Mouse (Mus musculus) forebrain, embryonic 16.5 days (tissue): Measurements from ENCODE around the gene Spc24. TPM values are rescaled to one million over a fixed set of nuclear protein-coding genes. Genes with fewer than 3 reads are reported as not detected.

Experiments used
- ATAC-seq: fragments of 200-750 bp; cut with Nextera tagmentation; 2 replicates; pipeline ENCODE4 v1.8.0; 2017; ENCODE audit warnings: mild to moderate bottlenecking, moderate library complexity
- H3K27ac ChIP-seq: fragments of 300-500 bp; sonication (generic); 2 replicates; pipeline ENCODE4 v1.5.1; 2014; ENCODE audit warnings: low read length, control low read depth
- H3K27me3 ChIP-seq: fragments of 300-500 bp; sonication (generic); replicated peaks from 2 replicates; pipeline ENCODE4 v1.6.1; 2014; ENCODE audit warnings: low read length; ENCODE audit not compliant: control insufficient read depth, insufficient read depth
- H3K36me3 ChIP-seq: fragments of 300-500 bp; sonication (generic); 2 replicates; pipeline ENCODE4 v1.6.1; 2014; ENCODE audit not compliant: control insufficient read depth, insufficient read depth
- H3K4me1 ChIP-seq: fragments of 300-500 bp; sonication (generic); replicated peaks from 2 replicates; pipeline ENCODE4 v1.6.1; 2014; ENCODE audit warnings: low read length; ENCODE audit not compliant: control insufficient read depth, insufficient read depth
- H3K4me2 ChIP-seq: fragments of 300-500 bp; sonication (generic); 2 replicates; pipeline ENCODE4 v1.6.1; 2014; ENCODE audit warnings: mild to moderate bottlenecking, low read length, control low read depth
- H3K4me3 ChIP-seq: fragments of 300-500 bp; sonication (generic); replicated peaks from 2 replicates; pipeline ENCODE4 v1.5.1; 2014; ENCODE audit warnings: mild to moderate bottlenecking, low read length, control low read depth
- H3K9ac ChIP-seq: fragments of 300-500 bp; sonication (generic); replicated peaks from 2 replicates; pipeline ENCODE4 v1.6.1; 2014; ENCODE audit warnings: low read depth, low read length, control low read depth
- H3K9me3 ChIP-seq: fragments of 300-500 bp; sonication (generic); 2 replicates; pipeline ENCODE4 v1.6.1; 2016; ENCODE audit warnings: low read length; ENCODE audit not compliant: control insufficient read depth
- WGBS: fragments of 180-500 bp; shearing (Covaris S2); extraction: QIAGEN DNeasy Blood & Tissue Kit; methylation state at CpG from one replicate; pipeline ENCODE4 v1.1.7; 2014; 5-methylcytosine and 5-hydroxymethylcytosine counted together
- polyA plus RNA-seq: library from polyadenylated mRNA; unstranded; fragments of >200 nt; fragmentation: Nextera tagmentation; extraction: Ambion mirVana; gene quantifications from 2 replicates; pipeline ENCODE4 v1.2.1, GENCODE M21; 2015

Gene Spc24
- 35.1 and 42.8 TPM in 2 replicates for polyA plus RNA-seq

- H3K27ac ChIP-seq: peak within 1 kb of the TSS; percentile 81
- H3K9ac ChIP-seq: peak within 1 kb of the TSS; percentile 69
- no peaks in the 10 kb centered on the region for H3K27me3 ChIP-seq
- no peaks in the 10 kb centered on the region for H3K9me3 ChIP-seq
- H3K4me2 ChIP-seq: peak within 1 kb of the TSS; percentile 63
- no peaks in the 10 kb centered on the region for H3K36me3 ChIP-seq
- peak within 1 kb of the TSS; percentile 77 for H3K4me3 ChIP-seq
- ATAC-seq: peak; percentile 97
- under 1% methylated on average over 48 of the region's 54 CpGs for WGBS
- H3K4me1 ChIP-seq: peaks cover 14% of the 10 kb centered on the region
Observed at GRCm38 (mm10) chr9:21760155-21761088, at the start of gene Spc24. Gene Spc24, minus strand, starts transcription at chr9:21760303.

- no peak overlapping the region for H3K9ac ChIP-seq
- no peaks in the 10 kb centered on the region for H3K9me3 ChIP-seq
- 0 out of 2 replicates have a peak, but pooled peaks cover 2% of the 10 kb centered on the region for H3K4me1 ChIP-seq
- H3K27me3 ChIP-seq: no peaks in the 10 kb centered on the region
- H3K4me3 ChIP-seq: no peak overlapping the region
- 67% methylated on average over 3 of the region's 3 CpGs for whole genome bisulfite sequencing
- H3K27ac ChIP-seq: no peak overlapping the region
- no peaks in the 10 kb centered on the region for H3K36me3 ChIP-seq
- ATAC-seq: no peak
- H3K4me2 ChIP-seq: no peak overlapping the region
Observed at GRCm38 (mm10) chr9:21808561-21808960, 48.5 kb upstream of the Spc24 start.

GRCm38 (mm10) chr9:21806976-21807375 lies 46.9 kb upstream of the Spc24 start:
- H3K9ac ChIP-seq: no peak overlapping the region
- H3K36me3 ChIP-seq: no peaks in the 10 kb centered on the region
- no peaks in the 10 kb centered on the region for H3K9me3 ChIP-seq
- H3K27ac ChIP-seq: no peak overlapping the region
- 0 out of 2 replicates have a peak, but pooled peaks cover 2% of the 10 kb centered on the region for H3K4me1 ChIP-seq
- no peaks in the 10 kb centered on the region for H3K27me3 ChIP-seq
- 84% methylated on average over 11 of the region's 11 CpGs for WGBS
- H3K4me3 ChIP-seq: no peak overlapping the region
- ATAC-seq: no peak
- H3K4me2 ChIP-seq: no peak overlapping the region

GRCm38 (mm10) chr9:21806363-21806762 lies 46.3 kb upstream of the Spc24 start:
- no peaks in the 10 kb centered on the region for H3K27me3 ChIP-seq
- H3K4me3 ChIP-seq: no peak overlapping the region
- H3K4me2 ChIP-seq: no peak overlapping the region
- H3K36me3 ChIP-seq: no peaks in the 10 kb centered on the region
- H3K27ac ChIP-seq: no peak overlapping the region
- 75% methylated on average over 3 of the region's 3 CpGs for whole genome bisulfite sequencing
- no peak for ATAC-seq
- H3K4me1 ChIP-seq: 0 out of 2 replicates have a peak, but pooled peaks cover 2% of the 10 kb centered on the region
- no peak overlapping the region for H3K9ac ChIP-seq
- no peaks in the 10 kb centered on the region for H3K9me3 ChIP-seq

GRCm38 (mm10) chr9:21803986-21804644 lies 44.0 kb upstream of the Spc24 start:
- no peak overlapping the region for H3K9ac ChIP-seq
- no peaks in the 10 kb centered on the region for H3K9me3 ChIP-seq
- H3K4me3 ChIP-seq: no peak overlapping the region
- H3K4me2 ChIP-seq: no peak overlapping the region
- peak; percentile 89 for ATAC-seq
- WGBS: 43% methylated on average over 13 of the region's 13 CpGs
- H3K27me3 ChIP-seq: no peaks in the 10 kb centered on the region
- no peaks in the 10 kb centered on the region for H3K36me3 ChIP-seq
- 0 out of 2 replicates have a peak, but pooled peaks cover 2% of the 10 kb centered on the region for H3K4me1 ChIP-seq
- no peak overlapping the region for H3K27ac ChIP-seq

GRCm38 (mm10) chr9:21801591-21801990 lies 41.5 kb upstream of the Spc24 start:
- no peak overlapping the region for H3K4me3 ChIP-seq
- no peak overlapping the region for H3K4me2 ChIP-seq
- H3K27ac ChIP-seq: no peak overlapping the region
- H3K4me1 ChIP-seq: peaks cover 16% of the 10 kb centered on the region
- H3K36me3 ChIP-seq: no peaks in the 10 kb centered on the region
- WGBS: 88% methylated on average over 7 of the region's 7 CpGs
- no peaks in the 10 kb centered on the region for H3K27me3 ChIP-seq
- H3K9me3 ChIP-seq: no peaks in the 10 kb centered on the region
- no peak for ATAC-seq
- H3K9ac ChIP-seq: no peak overlapping the region

GRCm38 (mm10) chr9:21801121-21801520 lies 41.0 kb upstream of the Spc24 start:
- H3K9ac ChIP-seq: no peak overlapping the region
- no peaks in the 10 kb centered on the region for H3K36me3 ChIP-seq
- peaks cover 16% of the 10 kb centered on the region for H3K4me1 ChIP-seq
- no peaks in the 10 kb centered on the region for H3K27me3 ChIP-seq
- no peak overlapping the region for H3K4me2 ChIP-seq
- H3K27ac ChIP-seq: no peak overlapping the region
- H3K4me3 ChIP-seq: no peak overlapping the region
- no peaks in the 10 kb centered on the region for H3K9me3 ChIP-seq
- ATAC-seq: no peak
- WGBS: 62% methylated on average over 7 of the region's 7 CpGs

GRCm38 (mm10) chr9:21799010-21799350 lies 38.9 kb upstream of the Spc24 start:
- ATAC-seq: no peak
- Histone ChIP-seq H3K9me3 (no peaks in the 10 kb centered on the region), H3K4me2 (peak overlapping the region; percentile 90), H3K27ac (no peak overlapping the region), H3K4me3 (no peak overlapping the region; the same call in 1 of the 2 replicates), H3K4me1 (peaks cover 15% of the 10 kb centered on the region), H3K36me3 (no peaks in the 10 kb centered on the region), H3K9ac (no peak overlapping the region), H3K27me3 (no peaks in the 10 kb centered on the region)
- 47% methylated on average over 3 of the region's 3 CpGs for WGBS

GRCm38 (mm10) chr9:21798345-21799009 lies 38.4 kb upstream of the Spc24 start, which contains the start of gene Kank2:
Gene Kank2, minus strand, starts transcription at chr9:21798744.
- under 1% methylated on average over 46 of the region's 52 CpGs for WGBS
- Histone ChIP-seq H3K4me1 (peaks cover 15% of the 10 kb centered on the region), H3K27me3 (no peaks in the 10 kb centered on the region), H3K9ac (peak within 1 kb of the TSS; percentile 64), H3K27ac (peak within 1 kb of the TSS; percentile 3; the same call in 1 of the 2 replicates), H3K4me3 (peak within 1 kb of the TSS; percentile 60), H3K36me3 (no peaks in the 10 kb centered on the region), H3K9me3 (no peaks in the 10 kb centered on the region), H3K4me2 (peak within 1 kb of the TSS; percentile 90)
- peak; percentile 79 for ATAC-seq
